Mouse (Mus musculus) E14TG2a.4 (cell line): ENCODE measurements around the gene Mast4.

ENCODE experiments used
- CTCF ChIP-seq: conservative IDR thresholded peaks from 2 replicates; pipeline ENCODE4 v1.5.1; 2014; ENCODE audit warnings: low read length
- NANOG ChIP-seq: IDR thresholded peaks from 2 replicates; pipeline ENCODE4 v1.6.1; 2014; ENCODE audit warnings: borderline replicate concordance, low read length, mixed read lengths

DNA sequence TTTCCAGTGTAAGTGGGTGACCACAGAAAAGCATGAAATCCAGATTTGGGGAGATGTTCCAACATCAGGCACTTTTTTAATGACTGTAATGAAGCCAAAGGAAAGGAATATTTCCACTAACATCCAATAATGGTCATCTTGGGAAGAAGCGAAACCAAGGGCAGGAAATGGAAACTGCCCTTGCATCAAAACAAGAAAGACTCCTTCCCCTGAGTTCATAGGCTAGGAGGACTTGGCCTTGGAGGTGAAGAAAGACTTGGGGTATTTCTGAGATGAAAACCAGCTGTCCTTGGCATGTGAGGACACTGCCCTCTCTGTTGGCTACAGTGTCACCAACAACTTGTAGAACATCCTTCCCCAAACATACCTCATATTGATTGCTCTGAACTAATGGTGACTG lies 646.2 kb downstream of the Mast4 start:
- TF ChIP-seq CTCF (no peak), NANOG (no peak)
